Mouse (Mus musculus) neural tube, embryonic 12.5 days (tissue): ENCODE results near the gene Gm45140. TPM values are rescaled to one million over a fixed set of nuclear protein-coding genes. Genes with fewer than 3 reads are reported as not detected.

ENCODE experiments used
- ATAC-seq: fragments of 200-750 bp; cut with Nextera tagmentation; 2 replicates; pipeline ENCODE4 v1.8.0; 2017; ENCODE audit warnings: low read depth, mild to moderate bottlenecking, moderate TSS enrichment, moderate library complexity; ENCODE audit not compliant: low FRiP score
- H3K27ac ChIP-seq: fragments of 300-500 bp; sonication (generic); 2 replicates; pipeline ENCODE4 v1.5.1; 2016
- H3K27me3 ChIP-seq: fragments of 300-500 bp; sonication (generic); replicated peaks from 2 replicates; pipeline ENCODE4 v1.6.1; 2016; ENCODE audit warnings: mild to moderate bottlenecking
- H3K36me3 ChIP-seq: fragments of 300-500 bp; sonication (generic); 2 replicates; pipeline ENCODE4 v1.6.1; 2016; ENCODE audit warnings: mild to moderate bottlenecking
- H3K4me1 ChIP-seq: fragments of 300-500 bp; sonication (generic); 2 replicates; pipeline ENCODE4 v1.6.1; 2016
- H3K4me2 ChIP-seq: fragments of 300-500 bp; sonication (generic); replicated peaks from 2 replicates; pipeline ENCODE4 v1.6.1; 2016; ENCODE audit warnings: mild to moderate bottlenecking
- H3K4me3 ChIP-seq: fragments of 300-500 bp; sonication (generic); 2 replicates; pipeline ENCODE4 v1.5.1; 2016
- H3K9ac ChIP-seq: fragments of 300-500 bp; sonication (generic); 2 replicates; pipeline ENCODE4 v1.6.1; 2016; ENCODE audit warnings: mild to moderate bottlenecking
- H3K9me3 ChIP-seq: fragments of 300-500 bp; sonication (generic); 2 replicates; pipeline ENCODE4 v1.6.1; 2016; ENCODE audit warnings: mild to moderate bottlenecking
- WGBS: fragments of 180-500 bp; shearing (Covaris S2); methylation state at CpG from one replicate; pipeline ENCODE4 v1.1.7; 2016; 5-methylcytosine and 5-hydroxymethylcytosine counted together
- polyA plus RNA-seq: library from polyadenylated mRNA; unstranded; fragments of >200 nt; fragmentation: Nextera tagmentation; extraction: Ambion mirVana; gene quantifications from 2 replicates; pipeline ENCODE4 v1.2.1, GENCODE M21; 2016

Gm45140 gene
- polyA plus RNA-seq, 1 experiment from 2014 or later: 6.2 TPM

GRCm38 (mm10) chr6:87839797-87840341, 4.3 kb upstream of the Gm45140 start:
- H3K36me3 ChIP-seq: peaks cover 37% of the 10 kb centered on the region
- 0 out of 2 replicates have a peak overlapping the region, but pooled peaks have one; percentile 73 for H3K9ac ChIP-seq
- H3K27ac ChIP-seq: no peak overlapping the region
- WGBS: 62% methylated on average over 11 of the region's 11 CpGs
- no peaks in the 10 kb centered on the region for H3K9me3 ChIP-seq
- 0 out of 2 replicates have a peak overlapping the region, but pooled peaks have one; percentile 82 for H3K4me2 ChIP-seq
- H3K27me3 ChIP-seq: no peaks in the 10 kb centered on the region
- peaks cover 10% of the 10 kb centered on the region; the same call in 1 of the 2 replicates for H3K4me1 ChIP-seq
- no peak for ATAC-seq
- no peak overlapping the region for H3K4me3 ChIP-seq

GRCm38 (mm10) chr6:87838551-87839197, 3.1 kb upstream of the Gm45140 start, which contains the start of gene Isy1:
Gene Isy1 (minus strand): TSS chr6:87838798.
- peak; percentile 97 for ATAC-seq
- Histone ChIP-seq H3K9ac (peak within 1 kb of the TSS; percentile 73), H3K4me1 (peaks cover 10% of the 10 kb centered on the region; the same call in 1 of the 2 replicates), H3K9me3 (no peaks in the 10 kb centered on the region), H3K4me2 (peak within 1 kb of the TSS; percentile 82), H3K36me3 (peaks cover 33% of the 10 kb centered on the region), H3K27me3 (no peaks in the 10 kb centered on the region), H3K4me3 (peak within 1 kb of the TSS; percentile 64), H3K27ac (peak within 1 kb of the TSS; percentile 85)
- under 1% methylated on average over 46 of the region's 46 CpGs for WGBS

- ATAC-seq: no peak
- no peaks in the 10 kb centered on the region for H3K27me3 ChIP-seq
- H3K4me3 ChIP-seq: no peak overlapping the region
- no peaks in the 10 kb centered on the region for H3K9me3 ChIP-seq
- H3K9ac ChIP-seq: no peak overlapping the region
- no peaks in the 10 kb centered on the region for H3K4me1 ChIP-seq
- H3K36me3 ChIP-seq: peaks cover 96% of the 10 kb centered on the region
- H3K4me2 ChIP-seq: no peak overlapping the region
- WGBS: 98% methylated on average over 2 of the region's 2 CpGs
- no peak overlapping the region for H3K27ac ChIP-seq
Measured at GRCm38 (mm10) chr6:87820366-87820765, 15.2 kb downstream of the Gm45140 start.

GRCm38 (mm10) chr6:87814486-87814885, 21.1 kb downstream of the Gm45140 start:
- H3K27ac ChIP-seq: no peak overlapping the region
- no peaks in the 10 kb centered on the region for H3K27me3 ChIP-seq

GRCm38 (mm10) chr6:87812656-87813055, 22.9 kb downstream of the Gm45140 start:
- Histone ChIP-seq H3K4me3 (no peak overlapping the region), H3K4me2 (peak overlapping the region; percentile 96)
- ATAC-seq: no peak

More at GRCm38 (mm10) chr6:87814486-87814885, 21.1 kb downstream of the Gm45140 start:
- Histone ChIP-seq H3K9me3 (no peaks in the 10 kb centered on the region), H3K36me3 (peaks cover 54% of the 10 kb centered on the region), H3K9ac (no peak overlapping the region), H3K4me3 (no peak overlapping the region), H3K4me2 (no peak overlapping the region), H3K4me1 (peaks cover 11% of the 10 kb centered on the region)
- WGBS: 92% methylated on average over 5 of the region's 5 CpGs
- no peak for ATAC-seq

GRCm38 (mm10) chr6:87811675-87812338, 23.8 kb downstream of the Gm45140 start, which contains the start of gene Rab43:
Gene Rab43 (minus strand): TSS chr6:87812164.
- Histone ChIP-seq H3K27me3 (no peaks in the 10 kb centered on the region), H3K9ac (peak within 1 kb of the TSS; percentile 78), H3K4me2 (peak within 1 kb of the TSS; percentile 96), H3K4me3 (peak within 1 kb of the TSS; percentile 64), H3K9me3 (no peaks in the 10 kb centered on the region), H3K4me1 (peaks cover 11% of the 10 kb centered on the region), H3K36me3 (peaks cover 27% of the 10 kb centered on the region), H3K27ac (0 out of 2 replicates have a peak within 1 kb of the TSS, but pooled peaks have one; percentile 17)
- ATAC-seq: peak; percentile 96
- under 1% methylated on average over 56 of the region's 56 CpGs for WGBS

More at GRCm38 (mm10) chr6:87812656-87813055, 22.9 kb downstream of the Gm45140 start:
- no peak overlapping the region for H3K27ac ChIP-seq
- H3K9ac ChIP-seq: no peak overlapping the region
- H3K36me3 ChIP-seq: peaks cover 35% of the 10 kb centered on the region
- H3K9me3 ChIP-seq: no peaks in the 10 kb centered on the region
- peaks cover 11% of the 10 kb centered on the region for H3K4me1 ChIP-seq
- WGBS: 93% methylated on average over 1 of the region's 1 CpGs
- no peaks in the 10 kb centered on the region for H3K27me3 ChIP-seq

GRCm38 (mm10) chr6:87810713-87811669, 24.6 kb downstream of the Gm45140 start:
- peak overlapping the region; percentile 78 for H3K9ac ChIP-seq
- H3K27ac ChIP-seq: 0 out of 2 replicates have a peak overlapping the region, but pooled peaks have one; percentile 17
- H3K4me3 ChIP-seq: peak overlapping the region; percentile 64
- H3K4me2 ChIP-seq: peak overlapping the region; percentile 96
- peaks cover 19% of the 10 kb centered on the region for H3K36me3 ChIP-seq
- no peaks in the 10 kb centered on the region for H3K27me3 ChIP-seq
- peaks cover 11% of the 10 kb centered on the region for H3K4me1 ChIP-seq
- 1% methylated on average over 77 of the region's 77 CpGs for WGBS
- H3K9me3 ChIP-seq: no peaks in the 10 kb centered on the region
- peak; percentile 70 for ATAC-seq

- no peak overlapping the region for H3K9ac ChIP-seq
- H3K4me2 ChIP-seq: peak overlapping the region; percentile 96
- no peak for ATAC-seq
- peaks cover 11% of the 10 kb centered on the region for H3K4me1 ChIP-seq
- H3K9me3 ChIP-seq: no peaks in the 10 kb centered on the region
- no peak overlapping the region for H3K27ac ChIP-seq
- WGBS: 43% methylated on average over 6 of the region's 6 CpGs
- no peaks in the 10 kb centered on the region for H3K27me3 ChIP-seq
- H3K4me3 ChIP-seq: peak overlapping the region; percentile 64; the same call in 1 of the 2 replicates
- peaks cover 12% of the 10 kb centered on the region for H3K36me3 ChIP-seq
Measured at GRCm38 (mm10) chr6:87810311-87810710, 25.3 kb downstream of the Gm45140 start.

GRCm38 (mm10) chr6:87809651-87810161, 25.9 kb downstream of the Gm45140 start:
- no peak overlapping the region for H3K4me2 ChIP-seq
- peaks cover 8% of the 10 kb centered on the region; the same call in 1 of the 2 replicates for H3K36me3 ChIP-seq
- 89% methylated on average over 6 of the region's 6 CpGs for WGBS
- peaks cover 11% of the 10 kb centered on the region for H3K4me1 ChIP-seq
- no peak overlapping the region for H3K4me3 ChIP-seq
- H3K27ac ChIP-seq: no peak overlapping the region
- no peak overlapping the region for H3K9ac ChIP-seq
- no peaks in the 10 kb centered on the region for H3K9me3 ChIP-seq
- H3K27me3 ChIP-seq: no peaks in the 10 kb centered on the region
- ATAC-seq: no peak

- WGBS: 95% methylated on average over 2 of the region's 2 CpGs
- no peaks in the 10 kb centered on the region for H3K27me3 ChIP-seq
- H3K4me2 ChIP-seq: no peak overlapping the region
- H3K4me3 ChIP-seq: no peak overlapping the region
- H3K36me3 ChIP-seq: peaks cover 8% of the 10 kb centered on the region; the same call in 1 of the 2 replicates
- H3K27ac ChIP-seq: no peak overlapping the region
- H3K9me3 ChIP-seq: no peaks in the 10 kb centered on the region
- ATAC-seq: no peak
- peaks cover 11% of the 10 kb centered on the region for H3K4me1 ChIP-seq
- H3K9ac ChIP-seq: no peak overlapping the region
Measured at GRCm38 (mm10) chr6:87809144-87809543, 26.5 kb downstream of the Gm45140 start.

GRCm38 (mm10) chr6:87808521-87808920, 27.1 kb downstream of the Gm45140 start:
- no peak overlapping the region for H3K27ac ChIP-seq
- no peak overlapping the region for H3K4me3 ChIP-seq
- no peaks in the 10 kb centered on the region for H3K9me3 ChIP-seq
- no peak overlapping the region for H3K9ac ChIP-seq
- WGBS: 70% methylated on average over 3 of the region's 3 CpGs
- 0 out of 2 replicates have a peak, but pooled peaks cover 3% of the 10 kb centered on the region for H3K36me3 ChIP-seq
- H3K27me3 ChIP-seq: no peaks in the 10 kb centered on the region
- no peak overlapping the region for H3K4me2 ChIP-seq
- H3K4me1 ChIP-seq: peaks cover 11% of the 10 kb centered on the region
- ATAC-seq: no peak
